Mouse (Mus musculus) heart, postnatal 10 days (tissue): ENCODE data around the gene Sf3a2. TPM values are rescaled to one million over a fixed set of nuclear protein-coding genes. Genes with fewer than 3 reads are reported as not detected.

Source experiments
- DNase-seq, 2 experiments: peaks; one replicate each; pipeline ENCODE4 v3.0.0; 2021
- intact Hi-C: fragments of 180-260 bp; cut with DNase I; formaldehyde crosslinking; loops from one replicate; pipeline ENCODE4 v1.15.1; 2025
- total RNA-seq, 2 experiments: library from RNA; stranded (reverse); gene quantifications; 2 replicates each; pipeline ENCODE4 v1.2.3; 2021

Sf3a2 gene
- total RNA-seq, 2 experiments from 2014 or later = 36.8 to 41.4 TPM

- DNase-seq = peak; percentile 91 to 94
- intact Hi-C loops = loop anchor here (1.0 kb wide), 2 partner anchors 17 to 27 kb away; no protein-coding TSS in a partner anchor
Observed at GRCm38 (mm10) chr10:80774549-80774948, 23.4 kb upstream of the Sf3a2 start.

GRCm38 (mm10) chr10:80774981-80775380, 23.0 kb upstream of the Sf3a2 start:
- intact Hi-C loops = loop anchor here (1.0 kb wide), 2 partner anchors 18 to 28 kb away; no protein-coding TSS in a partner anchor
- DNase-seq = no peak

GRCm38 (mm10) chr10:80775731-80776130, 22.3 kb upstream of the Sf3a2 start:
- intact Hi-C loops = no loop called here
- no peak for DNase-seq

- no peak for DNase-seq
- intact Hi-C loops = no loop called here
Observed at GRCm38 (mm10) chr10:80776358-80776869, 21.6 kb upstream of the Sf3a2 start.

GRCm38 (mm10) chr10:80777123-80777522, 20.9 kb upstream of the Sf3a2 start:
- no peak for DNase-seq
- intact Hi-C loops = no loop called here

- DNase-seq = no peak
- intact Hi-C loops = no loop called here
Observed at GRCm38 (mm10) chr10:80779565-80779964, 18.4 kb upstream of the Sf3a2 start.

GRCm38 (mm10) chr10:80784302-80784701, 13.7 kb upstream of the Sf3a2 start:
- no peak for DNase-seq
- intact Hi-C loops = no loop called here

- intact Hi-C loops = no loop called here
- DNase-seq = no peak
Observed at GRCm38 (mm10) chr10:80784871-80785270, 13.1 kb upstream of the Sf3a2 start.

- intact Hi-C loops = no loop called here
- no peak for DNase-seq
Observed at GRCm38 (mm10) chr10:80785963-80786362, 12.0 kb upstream of the Sf3a2 start.

- intact Hi-C loops = no loop called here
- DNase-seq = peak; percentile 64 to 72
Observed at GRCm38 (mm10) chr10:80787517-80787916, 10.5 kb upstream of the Sf3a2 start.

- intact Hi-C loops = no loop called here
Observed at GRCm38 (mm10) chr10:80790761-80791404, 7.1 kb upstream of the Sf3a2 start.

GRCm38 (mm10) chr10:80791476-80792174, 6.4 kb upstream of the Sf3a2 start:
- intact Hi-C loops = no loop called here
- peak in 1 of 2 experiments; percentile 55 for DNase-seq

More at GRCm38 (mm10) chr10:80790761-80791404, 7.1 kb upstream of the Sf3a2 start:
- DNase-seq = no peak

GRCm38 (mm10) chr10:80792175-80793032, 5.6 kb upstream of the Sf3a2 start:
- intact Hi-C loops = no loop called here
- DNase-seq = no peak

- no peak for DNase-seq
- intact Hi-C loops = no loop called here
Observed at GRCm38 (mm10) chr10:80793033-80793784, 4.8 kb upstream of the Sf3a2 start.

- intact Hi-C loops = no loop called here
- no peak for DNase-seq
Observed at GRCm38 (mm10) chr10:80793803-80794202, 4.2 kb upstream of the Sf3a2 start.

- intact Hi-C loops = loop anchor here (5.0 kb wide), 1 partner anchor 383 kb away; the partner anchor contains the start of gene Eef2
- DNase-seq = no peak
Observed at GRCm38 (mm10) chr10:80794750-80795149, 3.2 kb upstream of the Sf3a2 start.

GRCm38 (mm10) chr10:80796307-80796848, 1.6 kb upstream of the Sf3a2 start:
- intact Hi-C loops = loop anchor here (5.0 kb wide), 1 partner anchor 381 kb away; the partner anchor contains the start of gene Eef2
- DNase-seq = no peak

- intact Hi-C loops = loop anchor here (5.0 kb wide), 1 partner anchor 380 kb away; the partner anchor contains the start of gene Eef2
- no peak for DNase-seq
Observed at GRCm38 (mm10) chr10:80797186-80798149, 530 bp upstream of the Sf3a2 start.
